Mouse (Mus musculus) megakaryocyte, embryonic 14.5 days (primary cell): Measurements from ENCODE around the gene Art4.
"Not testable (repeated sequence)": the region's sequence is repeated elsewhere in the genome, so short reads cannot be mapped to it uniquely, and the experiment has no call there.

ENCODE experiments used
- FLI1 ChIP-seq: IDR thresholded peaks from 2 replicates; pipeline ENCODE4 v1.6.1; 2012; ENCODE audit warnings: low read length, inconsistent platforms, mixed read lengths
- GATA1 ChIP-seq: IDR thresholded peaks from 3 replicates; pipeline ENCODE4 v1.6.1; 2012; ENCODE audit warnings: mixed read lengths, low read length, inconsistent platforms, borderline replicate concordance

GRCm38 (mm10) chr6:136884766-136885165, 27.2 kb upstream of the Art4 start:
- TF ChIP-seq GATA1, FLI1: not testable (repeated sequence)
